Mouse (Mus musculus) myocyte (in vitro differentiated cells): ENCODE results near the gene Ptgdr. TPM values are rescaled to one million over a fixed set of nuclear protein-coding genes. Genes with fewer than 3 reads are reported as not detected.
"Not testable (repeated sequence)": the region's sequence is repeated elsewhere in the genome, so short reads cannot be mapped to it uniquely, and the experiment has no call there.

Source experiments
- H3K27me3 ChIP-seq: one replicate; pipeline ENCODE4 v1.6.1; 2011; ENCODE audit not compliant: control insufficient read depth, insufficient read depth, insufficient read length
- H3K36me3 ChIP-seq: one replicate; pipeline ENCODE4 v1.6.1; 2011; ENCODE audit not compliant: control insufficient read depth, insufficient read depth
- H3K4me2 ChIP-seq: one replicate; pipeline ENCODE4 v1.6.1; 2011; ENCODE audit warnings: low read depth, control low read depth
- H3K4me3 ChIP-seq: one replicate; pipeline ENCODE4 v1.5.1; 2011; ENCODE audit warnings: mild to moderate bottlenecking, control low read depth, moderate library complexity
- H3K79me2 ChIP-seq: one replicate; pipeline ENCODE4 v1.6.1; 2011; ENCODE audit not compliant: control insufficient read depth, insufficient read depth
- H3ac ChIP-seq: one replicate; pipeline ENCODE4 v1.6.1; 2011; ENCODE audit not compliant: control insufficient read depth, insufficient read length
- E2F4 ChIP-seq: IDR thresholded peaks from one replicate; pipeline ENCODE4 v1.6.1; 2011; ENCODE audit warnings: mild to moderate bottlenecking, control low read depth, moderate library complexity; ENCODE audit not compliant: insufficient read depth
- MAX ChIP-seq: IDR thresholded peaks from one replicate; pipeline ENCODE4 v1.6.1; 2011; ENCODE audit warnings: low read depth, mild to moderate bottlenecking, control low read depth
- MYOG ChIP-seq, 3 experiments: IDR thresholded peaks; one replicate each; pipeline ENCODE4 v1.6.1; 2011; ENCODE audit warnings: control low read depth in 2 of 3, low read depth in 2 of 3, mild to moderate bottlenecking in 2 of 3; ENCODE audit not compliant: insufficient read length in 2 of 3, control insufficient read depth in 1 of 3, insufficient read depth in 1 of 3
- REST ChIP-seq: IDR thresholded peaks from one replicate; pipeline ENCODE4 v1.6.1; 2011; ENCODE audit warnings: mild to moderate bottlenecking, control low read depth, moderate library complexity; ENCODE audit not compliant: insufficient read depth, insufficient read length
- USF1 ChIP-seq: IDR thresholded peaks from one replicate; pipeline ENCODE4 v1.6.1; 2011; ENCODE audit warnings: low read depth, mild to moderate bottlenecking, control low read depth, moderate library complexity
- polyA plus RNA-seq: library from polyadenylated mRNA; unstranded; fragments of >200 nt; fragmentation: generic; extraction: Trizol; gene quantifications from one replicate; pipeline ENCODE4 v1.2.1, GENCODE M21; 2012; ENCODE audit warnings: missing spikeins

Gene Ptgdr
- polyA plus RNA-seq, 1 experiment = not detected

DNA sequence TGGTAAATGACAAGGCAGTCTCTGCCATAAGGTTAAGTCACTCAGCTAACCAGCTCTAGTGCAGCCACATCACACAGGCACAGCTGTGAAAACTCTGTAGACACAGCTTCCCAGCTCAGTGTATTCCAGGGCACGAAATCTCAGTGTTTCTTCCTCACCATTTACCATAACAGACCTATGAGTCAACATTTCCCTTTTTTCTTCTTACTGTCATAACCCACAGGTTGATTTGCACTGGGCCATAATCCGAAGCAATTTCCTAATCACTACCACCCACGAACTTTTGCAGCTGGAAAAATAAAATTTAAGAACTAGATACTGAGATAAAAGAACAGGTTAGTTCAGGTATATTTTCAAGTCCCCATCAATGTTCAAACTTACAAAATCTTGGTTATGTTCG lies 31.4 kb downstream of the Ptgdr start:
- TF ChIP-seq REST (no peak), USF1 (no peak), E2F4 (no peak), MYOG (IDR thresholded peaks at IDR 0.05; ENCODE audit: control insufficient read depth in 1 of 3, insufficient read depth in 1 of 3, insufficient read length in 2 of 3, low read depth in 2 of 3) (no peak)
- no peaks in the 10 kb centered on the region for H3K27me3 ChIP-seq

DNA sequence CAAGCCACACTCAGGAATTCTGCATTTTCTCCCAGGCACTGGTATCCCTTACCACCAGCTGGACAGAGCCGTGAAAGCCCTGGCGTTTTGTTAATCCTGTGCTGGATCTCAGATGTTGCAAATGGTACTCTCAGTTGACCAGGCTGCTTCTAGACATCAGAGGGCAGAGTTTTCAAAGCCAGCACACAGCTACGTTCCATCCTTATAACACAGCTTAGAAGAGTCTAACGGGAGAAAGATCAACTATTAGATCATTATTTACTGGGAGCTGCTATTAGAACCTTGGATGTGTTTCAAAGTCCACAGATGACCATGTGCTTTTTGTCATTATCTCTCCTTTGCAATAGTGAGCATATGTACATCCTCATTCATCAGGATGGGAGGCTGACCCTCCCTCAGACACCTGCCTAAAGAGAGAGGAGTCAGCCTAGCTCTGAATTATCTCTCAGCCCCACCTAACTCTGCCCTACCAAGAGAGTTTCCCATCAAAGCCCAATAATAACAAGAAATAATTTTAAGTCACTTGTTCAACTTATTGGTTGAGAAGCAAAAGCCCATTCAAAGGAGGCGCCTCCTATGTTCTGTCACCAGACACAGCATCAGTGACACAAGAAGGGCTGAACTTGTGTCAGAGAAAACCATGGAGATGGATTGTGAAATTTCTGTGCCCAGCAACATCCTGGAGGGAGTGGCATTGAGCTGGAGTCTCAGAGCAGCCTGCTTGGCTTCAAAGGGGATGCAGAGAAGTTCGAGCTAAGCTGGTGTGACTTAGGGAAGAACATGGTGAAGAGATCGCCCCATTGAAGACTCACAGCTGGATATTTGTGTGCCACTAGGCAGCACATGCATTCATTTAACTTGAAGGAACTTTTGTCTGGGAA lies 37.8 kb downstream of the Ptgdr start:
- TF ChIP-seq REST = no peak
- TF ChIP-seq MAX = no peak
- H3ac ChIP-seq = no peak overlapping the region
- H3K36me3 ChIP-seq = no peaks in the 10 kb centered on the region
- no peaks in the 10 kb centered on the region for H3K79me2 ChIP-seq
- H3K27me3 ChIP-seq = no peaks in the 10 kb centered on the region
- no peak overlapping the region for H3K4me3 ChIP-seq
- H3K4me2 ChIP-seq = no peak overlapping the region

More for the DNA sequence above, 31.4 kb downstream of the Ptgdr start:
- Histone ChIP-seq H3ac (no peak overlapping the region), H3K79me2 (no peaks in the 10 kb centered on the region), H3K4me3 (no peak overlapping the region), H3K4me2 (no peak overlapping the region), H3K36me3 (no peaks in the 10 kb centered on the region)

DNA sequence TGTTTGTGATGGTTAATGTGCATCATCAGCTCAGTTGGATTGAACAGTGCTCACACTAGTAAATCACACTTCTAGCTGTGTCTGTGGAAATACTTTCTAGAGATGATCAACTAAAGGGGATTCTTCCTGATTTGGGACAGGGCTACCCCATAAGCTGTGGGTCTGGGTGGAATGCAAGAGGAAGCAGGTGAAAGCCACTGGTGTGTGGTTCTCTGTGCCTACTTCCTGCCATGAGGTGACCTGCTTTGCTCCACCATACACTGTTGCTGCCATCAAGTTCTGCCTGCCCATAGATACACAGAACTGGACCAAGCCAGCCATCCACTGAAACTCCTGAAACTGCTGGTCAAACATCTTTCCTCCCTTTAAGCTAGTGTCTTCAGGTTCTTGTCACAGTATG lies 46.0 kb downstream of the Ptgdr start:
- not testable (repeated sequence) for H3K4me3 ChIP-seq, H3K4me2 ChIP-seq, H3K36me3 ChIP-seq, H3ac ChIP-seq, H3K27me3 ChIP-seq, H3K79me2 ChIP-seq

Other genes with a start within 250 kb of the Ptgdr start
- 0.43 TPM for gene Gm5624, start 231.4 kb downstream of the Ptgdr start, polyA plus RNA-seq
- gene Gm8257, start 152.9 kb downstream of the Ptgdr start, polyA plus RNA-seq = not detected
- gene Gm8267, start 109.0 kb downstream of the Ptgdr start, polyA plus RNA-seq = not detected
- gene Ptger2, start 128.8 kb upstream of the Ptgdr start, polyA plus RNA-seq = 0.01 TPM